Mouse (Mus musculus): ENCODE measurements around the gene Rhd. TPM values are rescaled to one million over a fixed set of nuclear protein-coding genes. Genes with fewer than 3 reads are reported as not detected.

Rhd gene
- total and polyA plus RNA-seq, 2 experiments = not detected

- TF ChIP-seq CTCF (IDR thresholded peaks at IDR 0.05; ENCODE audit: low read depth, low read length) (no peak), POLR2A (IDR thresholded peaks at IDR 0.05; ENCODE audit: extremely low read depth, insufficient read depth, low read length) (no peak)
- no peak overlapping the region for H3K9ac ChIP-seq (ENCODE audit: low read depth, low read length)
- H3K27me3 ChIP-seq (ENCODE audit: control insufficient read depth, insufficient read depth, low read length) = no peaks in the 10 kb centered on the region
- no peak overlapping the region for H3K4me3 ChIP-seq (ENCODE audit: insufficient read depth, low read depth, low read length)
- WGBS = 60% methylated on average over 12 of the region's 12 CpGs
- H3K79me2 ChIP-seq (ENCODE audit: control insufficient read depth, insufficient read depth, low read length) = peaks cover 10% of the 10 kb centered on the region
- peaks cover 10% of the 10 kb centered on the region; the same call in 1 of the 2 replicates for H3K4me1 ChIP-seq (ENCODE audit: control insufficient read depth, insufficient read depth, low read length)
- peaks cover 4% of the 10 kb centered on the region for H3K36me3 ChIP-seq (ENCODE audit: control insufficient read depth, insufficient read depth, low read length)
- H3K27ac ChIP-seq (replicated peaks; ENCODE audit: insufficient read depth, low read depth, low read length) = no peak overlapping the region
- DNase-seq (ENCODE audit: extremely low read depth, low read depth, low spot score) = peak; percentile 53
Observed at GRCm38 (mm10) chr4:134919733-134920540, 55.6 kb downstream of the Rhd start.

GRCm38 (mm10) chr4:134920631-134921030 lies 56.3 kb downstream of the Rhd start:
- 96% methylated on average over 6 of the region's 6 CpGs for WGBS
- DNase-seq (ENCODE audit: extremely low read depth, low read depth, low spot score) = no peak
- peaks cover 10% of the 10 kb centered on the region for H3K79me2 ChIP-seq (ENCODE audit: control insufficient read depth, insufficient read depth, low read length)
- peaks cover 7% of the 10 kb centered on the region; the same call in 1 of the 2 replicates for H3K4me1 ChIP-seq (ENCODE audit: control insufficient read depth, insufficient read depth, low read length)
- no peaks in the 10 kb centered on the region for H3K27me3 ChIP-seq (ENCODE audit: control insufficient read depth, insufficient read depth, low read length)
- no peak overlapping the region for H3K27ac ChIP-seq (replicated peaks; ENCODE audit: insufficient read depth, low read depth, low read length)
- H3K9ac ChIP-seq (ENCODE audit: low read depth, low read length) = no peak overlapping the region
- H3K4me3 ChIP-seq (ENCODE audit: insufficient read depth, low read depth, low read length) = no peak overlapping the region
- no peak for TF ChIP-seq CTCF (IDR thresholded peaks at IDR 0.05; ENCODE audit: low read depth, low read length)
- no peak for TF ChIP-seq POLR2A (IDR thresholded peaks at IDR 0.05; ENCODE audit: extremely low read depth, insufficient read depth, low read length)
- peaks cover 10% of the 10 kb centered on the region for H3K36me3 ChIP-seq (ENCODE audit: control insufficient read depth, insufficient read depth, low read length)

GRCm38 (mm10) chr4:134921703-134922102 lies 57.4 kb downstream of the Rhd start:
- peaks cover 10% of the 10 kb centered on the region for H3K79me2 ChIP-seq (ENCODE audit: control insufficient read depth, insufficient read depth, low read length)
- no peak overlapping the region for H3K4me3 ChIP-seq (ENCODE audit: insufficient read depth, low read depth, low read length)
- H3K9ac ChIP-seq (ENCODE audit: low read depth, low read length) = no peak overlapping the region
- WGBS = 97% methylated on average over 4 of the region's 4 CpGs
- DNase-seq (ENCODE audit: extremely low read depth, low read depth, low spot score) = no peak
- H3K27me3 ChIP-seq (ENCODE audit: control insufficient read depth, insufficient read depth, low read length) = no peaks in the 10 kb centered on the region
- peaks cover 9% of the 10 kb centered on the region; the same call in 1 of the 2 replicates for H3K4me1 ChIP-seq (ENCODE audit: control insufficient read depth, insufficient read depth, low read length)
- H3K27ac ChIP-seq (replicated peaks; ENCODE audit: insufficient read depth, low read depth, low read length) = peak overlapping the region; percentile 8
- TF ChIP-seq CTCF (IDR thresholded peaks at IDR 0.05; ENCODE audit: low read depth, low read length) (no peak), POLR2A (IDR thresholded peaks at IDR 0.05; ENCODE audit: extremely low read depth, insufficient read depth, low read length) (no peak)
- peaks cover 20% of the 10 kb centered on the region for H3K36me3 ChIP-seq (ENCODE audit: control insufficient read depth, insufficient read depth, low read length)

GRCm38 (mm10) chr4:134922111-134922924 lies 58.0 kb downstream of the Rhd start:
- 34% methylated on average over 10 of the region's 10 CpGs for WGBS
- Histone ChIP-seq H3K4me3 (ENCODE audit: insufficient read depth, low read depth, low read length) (peak overlapping the region; percentile 42), H3K4me1 (ENCODE audit: control insufficient read depth, insufficient read depth, low read length) (peaks cover 7% of the 10 kb centered on the region; the same call in 1 of the 2 replicates), H3K27me3 (ENCODE audit: control insufficient read depth, insufficient read depth, low read length) (no peaks in the 10 kb centered on the region), H3K79me2 (ENCODE audit: control insufficient read depth, insufficient read depth, low read length) (peaks cover 10% of the 10 kb centered on the region), H3K27ac (replicated peaks; ENCODE audit: insufficient read depth, low read depth, low read length) (peak overlapping the region; percentile 83), H3K36me3 (ENCODE audit: control insufficient read depth, insufficient read depth, low read length) (peaks cover 25% of the 10 kb centered on the region), H3K9ac (ENCODE audit: low read depth, low read length) (peak overlapping the region; percentile 44)
- TF ChIP-seq POLR2A (IDR thresholded peaks at IDR 0.05; ENCODE audit: extremely low read depth, insufficient read depth, low read length) (no peak), CTCF (IDR thresholded peaks at IDR 0.05; ENCODE audit: low read depth, low read length) (no peak)
- DNase-seq (ENCODE audit: extremely low read depth, low read depth, low spot score) = peak; percentile 69

GRCm38 (mm10) chr4:134922925-134923244 lies 58.5 kb downstream of the Rhd start:
- Histone ChIP-seq H3K4me1 (ENCODE audit: control insufficient read depth, insufficient read depth, low read length) (peaks cover 7% of the 10 kb centered on the region; the same call in 1 of the 2 replicates), H3K79me2 (ENCODE audit: control insufficient read depth, insufficient read depth, low read length) (peaks cover 10% of the 10 kb centered on the region), H3K27ac (replicated peaks; ENCODE audit: insufficient read depth, low read depth, low read length) (peak overlapping the region; percentile 83), H3K9ac (ENCODE audit: low read depth, low read length) (peak overlapping the region; percentile 44), H3K36me3 (ENCODE audit: control insufficient read depth, insufficient read depth, low read length) (peaks cover 30% of the 10 kb centered on the region), H3K27me3 (ENCODE audit: control insufficient read depth, insufficient read depth, low read length) (no peaks in the 10 kb centered on the region), H3K4me3 (ENCODE audit: insufficient read depth, low read depth, low read length) (peak overlapping the region; percentile 42)
- TF ChIP-seq CTCF (IDR thresholded peaks at IDR 0.05; ENCODE audit: low read depth, low read length) (no peak), POLR2A (IDR thresholded peaks at IDR 0.05; ENCODE audit: extremely low read depth, insufficient read depth, low read length) (0 out of 2 replicates have a peak, but pooled peaks have one; percentile 25)
- DNase-seq (ENCODE audit: extremely low read depth, low read depth, low spot score) = peak; percentile 93
- under 1% methylated on average over 13 of the region's 13 CpGs for WGBS
